Mouse (Mus musculus) adrenal gland, adult 18-20 months (tissue): Measurements from ENCODE around the gene H2-Oa. TPM values are rescaled to one million over a fixed set of nuclear protein-coding genes. Genes with fewer than 3 reads are reported as not detected.
A peak's percentile ranks its signal among the peaks of the same experiment; 100 is the strongest.

Source experiments
- DNase-seq, 2 experiments: peaks; one replicate each; pipeline ENCODE4 v3.0.0; 2021 to 2022; ENCODE audit warnings: low spot score in 2 of 2
- total RNA-seq, 2 experiments: library from RNA; stranded (reverse); gene quantifications; 1 replicate in 1 of 2; 2 replicates in 1 of 2; pipeline ENCODE4 v1.2.3; 2021

Gene H2-Oa
- total RNA-seq, 2 experiments from 2014 or later, result 0.36 to 0.54 TPM

GRCm38 (mm10) chr17:34101185-34101584 is 9.0 kb downstream of the H2-Oa start:
- DNase-seq, result no peak

- DNase-seq, result peak; percentile 93 to 96
Measured at GRCm38 (mm10) chr17:34101604-34102032, 9.5 kb downstream of the H2-Oa start.

- DNase-seq, result no peak
Measured at GRCm38 (mm10) chr17:34102831-34103230, 10.7 kb downstream of the H2-Oa start.

GRCm38 (mm10) chr17:34104804-34105203 is 12.7 kb downstream of the H2-Oa start:
- no peak for DNase-seq

- no peak for DNase-seq
Measured at GRCm38 (mm10) chr17:34106555-34106954, 14.4 kb downstream of the H2-Oa start.

- no peak for DNase-seq
Measured at GRCm38 (mm10) chr17:34107109-34107867, 15.1 kb downstream of the H2-Oa start.

- no peak for DNase-seq
Measured at GRCm38 (mm10) chr17:34108460-34108859, 16.3 kb downstream of the H2-Oa start.

GRCm38 (mm10) chr17:34109038-34109805 is 17.1 kb downstream of the H2-Oa start:
- DNase-seq, result no peak

- no peak for DNase-seq
Measured at GRCm38 (mm10) chr17:34109806-34110195, 17.7 kb downstream of the H2-Oa start.

- no peak for DNase-seq
Measured at GRCm38 (mm10) chr17:34110309-34110708, 18.2 kb downstream of the H2-Oa start.

GRCm38 (mm10) chr17:34114114-34114513 is 22.0 kb downstream of the H2-Oa start:
- no peak for DNase-seq

- DNase-seq, result no peak
Measured at GRCm38 (mm10) chr17:34116736-34117370, 24.7 kb downstream of the H2-Oa start.

GRCm38 (mm10) chr17:34117421-34118112 is 25.4 kb downstream of the H2-Oa start:
- DNase-seq, result no peak

GRCm38 (mm10) chr17:34118113-34118872 is 26.2 kb downstream of the H2-Oa start:
- peak; percentile 43 to 49 for DNase-seq

GRCm38 (mm10) chr17:34118873-34119248 is 26.7 kb downstream of the H2-Oa start:
- DNase-seq, result no peak

- DNase-seq, result peak; percentile 99 to 100
Measured at GRCm38 (mm10) chr17:34119249-34120179, 27.4 kb downstream of the H2-Oa start, which contains the start of gene H2-DMa. Gene H2-DMa, plus strand, starts transcription at chr17:34119541.

- DNase-seq, result peak; percentile 82 to 83
Measured at GRCm38 (mm10) chr17:34120180-34120723, 28.1 kb downstream of the H2-Oa start.

GRCm38 (mm10) chr17:34120814-34121171 is 28.7 kb downstream of the H2-Oa start:
- DNase-seq, result peak; percentile 82 to 86
